Mouse (Mus musculus) neural tube, embryonic 11.5 days (tissue): ENCODE results near the gene 4930404N11Rik. TPM values are rescaled to one million over a fixed set of nuclear protein-coding genes. Genes with fewer than 3 reads are reported as not detected.

Experiments
- ATAC-seq: fragments of 200-750 bp; cut with Nextera tagmentation; 2 replicates; pipeline ENCODE4 v1.8.0; 2017; ENCODE audit warnings: moderate number of reproducible peaks, mild to moderate bottlenecking, moderate TSS enrichment, moderate library complexity; ENCODE audit not compliant: insufficient read depth, low FRiP score, low TSS enrichment
- DNase-seq: peaks from one replicate; pipeline ENCODE4 v3.0.0-alpha.2; 2015; ENCODE audit warnings: low spot score
- H3K27ac ChIP-seq: fragments of 300-500 bp; sonication (generic); 2 replicates; pipeline ENCODE4 v1.5.1; 2014; ENCODE audit warnings: low read depth, mild to moderate bottlenecking, low read length
- H3K27me3 ChIP-seq: fragments of 300-500 bp; sonication (generic); 2 replicates; pipeline ENCODE4 v1.6.1; 2014; ENCODE audit warnings: mild to moderate bottlenecking, low read length, mixed read lengths; ENCODE audit not compliant: control insufficient read depth, insufficient read depth
- H3K36me3 ChIP-seq: fragments of 300-500 bp; sonication (generic); 2 replicates; pipeline ENCODE4 v1.6.1; 2014; ENCODE audit warnings: mild to moderate bottlenecking, low read length, moderate library complexity, mixed read lengths; ENCODE audit not compliant: control insufficient read depth, insufficient read depth
- H3K4me1 ChIP-seq: fragments of 300-500 bp; sonication (generic); 2 replicates; pipeline ENCODE4 v1.6.1; 2014; ENCODE audit warnings: low read length, mixed read lengths; ENCODE audit not compliant: control insufficient read depth, insufficient read depth
- H3K4me2 ChIP-seq: fragments of 300-500 bp; sonication (generic); 2 replicates; pipeline ENCODE4 v1.6.1; 2014; ENCODE audit warnings: low read depth, mild to moderate bottlenecking, moderate library complexity
- H3K4me3 ChIP-seq: fragments of 300-500 bp; sonication (generic); 2 replicates; pipeline ENCODE4 v1.5.1; 2014; ENCODE audit warnings: low read depth, low read length
- H3K9ac ChIP-seq: fragments of 300-500 bp; sonication (generic); 2 replicates; pipeline ENCODE4 v1.6.1; 2014; ENCODE audit warnings: mild to moderate bottlenecking, low read length
- H3K9me3 ChIP-seq: fragments of 300-500 bp; sonication (generic); 2 replicates; pipeline ENCODE4 v1.6.1; 2016; ENCODE audit warnings: low read length; ENCODE audit not compliant: control insufficient read depth
- WGBS: fragments of 180-500 bp; shearing (Covaris S2); extraction: QIAGEN DNeasy Blood & Tissue Kit; methylation state at CpG from one replicate; pipeline ENCODE4 v1.1.7; 2014; 5-methylcytosine and 5-hydroxymethylcytosine counted together
- polyA plus RNA-seq: library from polyadenylated mRNA; unstranded; fragments of >200 nt; fragmentation: Nextera tagmentation; extraction: Ambion mirVana; gene quantifications from 2 replicates; pipeline ENCODE4 v1.2.1, GENCODE M21; 2014

Gene 4930404N11Rik
- polyA plus RNA-seq, 1 experiment from 2014 or later = 0.50 TPM

- WGBS = 63% methylated on average over 3 of the region's 3 CpGs
- H3K9ac ChIP-seq = peak overlapping the region; percentile 62
- ATAC-seq (0 out of 2 replicates have a peak, but pooled peaks have one; percentile 4), DNase-seq (no peak)
- peak overlapping the region; percentile 85 for H3K4me3 ChIP-seq
- H3K27ac ChIP-seq = peak overlapping the region; percentile 67; the same call in 1 of the 2 replicates
- peak overlapping the region; percentile 59 for H3K4me2 ChIP-seq
- H3K27me3 ChIP-seq = no peaks in the 10 kb centered on the region
- H3K36me3 ChIP-seq = 0 out of 2 replicates have a peak, but pooled peaks cover 2% of the 10 kb centered on the region
- no peaks in the 10 kb centered on the region for H3K9me3 ChIP-seq
- peaks cover 12% of the 10 kb centered on the region for H3K4me1 ChIP-seq
These were observed 13.6 kb upstream of the 4930404N11Rik start for GRCm38 (mm10) chr10:81379183-81379553.

DNA sequence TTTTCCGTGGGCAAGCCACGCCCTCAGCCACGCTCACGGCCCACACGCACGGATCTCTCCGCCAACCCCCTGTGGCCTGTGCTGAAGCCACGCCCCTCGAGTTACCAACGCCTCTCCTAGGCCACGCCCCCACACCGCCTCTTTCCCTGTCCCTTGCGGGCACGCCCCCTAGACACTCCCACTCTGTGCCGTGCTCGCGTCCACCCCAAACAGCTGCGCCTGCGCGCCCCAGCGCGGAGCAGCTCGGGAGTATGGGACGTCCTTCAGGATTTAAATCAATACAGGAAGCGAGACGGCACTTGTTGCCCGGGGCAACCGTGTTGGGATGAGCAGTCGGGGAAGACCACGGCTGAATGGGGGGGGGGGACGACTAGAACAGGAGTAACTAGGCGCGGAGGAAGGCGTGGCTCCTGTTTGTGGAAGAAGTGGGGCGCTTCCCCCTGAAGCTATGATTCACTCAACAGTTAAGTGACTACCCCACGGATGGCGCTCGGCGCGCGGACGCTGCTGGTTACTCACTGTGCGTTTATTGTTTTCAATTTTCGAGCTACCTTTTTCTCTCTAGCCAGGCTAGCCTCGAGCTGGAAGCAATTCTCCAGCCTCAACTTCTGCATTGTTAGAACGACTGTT, 13.1 kb upstream of the 4930404N11Rik start:
- Histone ChIP-seq H3K27ac (peak overlapping the region; percentile 67; the same call in 1 of the 2 replicates), H3K4me2 (peak overlapping the region; percentile 88), H3K4me3 (peak overlapping the region; percentile 85), H3K9me3 (no peaks in the 10 kb centered on the region), H3K27me3 (no peaks in the 10 kb centered on the region), H3K4me1 (peaks cover 12% of the 10 kb centered on the region), H3K9ac (peak overlapping the region; percentile 89), H3K36me3 (peaks cover 2% of the 10 kb centered on the region)
- peak; percentile 95 for ATAC-seq
- 1% methylated on average over 43 of the region's 46 CpGs for WGBS
- DNase-seq = peak; percentile 100

DNA sequence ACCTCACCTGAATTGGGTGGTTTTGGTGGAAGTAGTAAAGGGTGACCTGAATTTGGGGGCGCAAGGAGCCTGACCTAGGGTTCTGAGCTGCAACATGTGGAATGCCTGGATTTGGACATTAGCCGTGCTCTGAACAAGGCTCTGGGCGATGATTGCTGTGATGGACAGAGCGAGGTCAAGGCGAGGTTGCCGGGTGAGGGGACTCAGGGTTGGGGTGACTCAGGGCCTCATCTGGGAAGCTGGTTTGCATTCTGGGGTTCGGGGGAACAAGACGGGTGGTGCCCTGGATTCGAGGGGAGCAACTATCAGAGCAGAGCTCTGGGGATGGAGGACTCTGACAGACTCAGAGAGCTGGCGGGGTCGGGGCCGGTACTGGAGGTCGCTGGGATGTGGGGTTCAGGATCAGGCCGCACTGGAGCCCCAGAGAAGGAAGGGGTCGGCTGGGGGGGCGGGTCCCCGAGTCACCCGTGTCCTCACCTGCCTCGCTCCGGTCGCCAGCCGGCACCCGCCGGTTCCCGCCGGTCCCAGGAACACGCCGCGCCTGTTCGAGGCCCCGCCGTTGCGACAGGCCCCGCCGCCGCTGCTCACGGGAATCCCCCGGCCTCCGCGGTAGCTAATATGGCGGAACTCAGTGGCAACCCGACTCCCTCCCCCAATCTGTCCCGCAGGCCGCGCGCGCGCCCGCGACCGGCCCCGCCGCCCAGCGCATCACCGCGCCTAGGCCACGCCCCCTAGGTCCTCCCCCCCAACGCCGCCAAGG, 12.4 kb upstream of the 4930404N11Rik start, which contains the start of gene Fzr1:
Gene Fzr1 (minus strand): TSS at position 724 of the 760 bp plus-strand sequence.
- Histone ChIP-seq H3K9ac (peak within 1 kb of the TSS; percentile 89), H3K4me3 (peak within 1 kb of the TSS; percentile 85), H3K4me1 (peaks cover 12% of the 10 kb centered on the region), H3K27ac (peak within 1 kb of the TSS; percentile 67), H3K36me3 (peaks cover 5% of the 10 kb centered on the region), H3K4me2 (peak within 1 kb of the TSS; percentile 88), H3K9me3 (no peaks in the 10 kb centered on the region), H3K27me3 (no peaks in the 10 kb centered on the region)
- DNase-seq = no peak
- WGBS = under 1% methylated on average over 44 of the region's 59 CpGs
- ATAC-seq = peak; percentile 59

DNA sequence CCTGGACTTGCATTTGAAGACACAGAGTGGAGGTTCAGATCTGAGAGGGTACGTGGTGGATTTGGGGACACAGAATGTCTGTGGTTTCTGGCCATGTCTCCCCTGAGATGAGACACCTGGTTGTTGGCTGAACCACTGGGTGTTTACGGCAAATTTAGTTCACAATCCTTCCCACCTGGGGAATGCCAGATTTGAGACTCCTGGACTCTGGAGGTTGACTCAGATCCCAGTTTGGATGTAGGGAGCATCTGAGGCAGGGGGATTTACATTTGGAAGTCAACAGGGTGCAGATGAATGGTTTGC, 11.7 kb upstream of the 4930404N11Rik start:
- 57% methylated on average over 2 of the region's 2 CpGs for WGBS
- H3K9me3 ChIP-seq = no peaks in the 10 kb centered on the region

DNA sequence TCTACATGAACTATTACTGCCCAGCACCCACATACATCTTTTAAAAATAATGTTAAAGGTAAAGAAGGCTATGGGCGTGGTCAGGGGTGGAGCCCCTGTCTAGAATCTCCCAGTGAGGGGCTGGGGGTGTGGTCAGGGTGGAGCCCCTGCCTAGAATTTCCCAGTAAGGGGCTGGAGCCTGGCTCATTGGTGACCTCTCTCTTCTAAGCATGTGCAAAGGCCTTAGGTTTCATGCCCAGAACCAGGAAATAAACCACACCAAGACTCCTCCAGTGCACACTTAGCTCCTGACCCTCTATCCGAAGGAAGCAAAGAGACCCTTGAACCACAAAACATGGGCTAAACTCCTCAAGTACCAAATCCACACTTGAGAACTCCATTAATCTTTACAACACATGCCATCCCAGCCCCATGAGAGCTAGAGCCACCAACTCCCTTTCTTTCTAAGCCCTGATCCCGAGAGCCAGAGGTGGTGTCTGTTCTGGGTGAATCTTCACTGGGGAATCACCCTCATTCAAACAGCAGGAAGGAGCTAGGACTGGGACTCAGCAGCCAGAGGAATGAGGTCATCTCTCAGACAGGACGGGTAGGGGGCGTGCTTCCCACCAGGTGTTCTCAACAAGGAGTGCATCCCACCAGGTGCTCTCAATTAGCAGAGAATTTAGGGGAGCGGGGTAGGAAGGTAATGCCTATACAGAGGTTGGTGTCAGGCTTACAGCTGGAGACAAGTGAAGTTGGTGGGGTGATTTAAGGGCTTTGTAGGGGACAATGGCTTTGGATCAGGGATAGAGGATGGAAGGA, 11.1 kb upstream of the 4930404N11Rik start:
- Histone ChIP-seq H3K9me3 (no peaks in the 10 kb centered on the region), H3K9ac (peak overlapping the region; percentile 89), H3K27me3 (no peaks in the 10 kb centered on the region), H3K36me3 (peaks cover 5% of the 10 kb centered on the region), H3K4me1 (peaks cover 12% of the 10 kb centered on the region), H3K27ac (no peak overlapping the region), H3K4me3 (peak overlapping the region; percentile 85), H3K4me2 (peak overlapping the region; percentile 88)
- no peak for ATAC-seq
- DNase-seq = no peak
- 44% methylated on average over 6 of the region's 6 CpGs for WGBS

More for the DNA sequence above, 11.7 kb upstream of the 4930404N11Rik start:
- DNase-seq = no peak
- Histone ChIP-seq H3K4me2 (peak overlapping the region; percentile 88), H3K27ac (no peak overlapping the region), H3K27me3 (no peaks in the 10 kb centered on the region), H3K4me1 (peaks cover 12% of the 10 kb centered on the region), H3K4me3 (peak overlapping the region; percentile 85), H3K36me3 (peaks cover 5% of the 10 kb centered on the region), H3K9ac (peak overlapping the region; percentile 89)
- no peak for ATAC-seq

GRCm38 (mm10) chr10:81375322-81375721, 9.7 kb upstream of the 4930404N11Rik start:
- 96% methylated on average over 10 of the region's 10 CpGs for WGBS
- no peak for DNase-seq
- Histone ChIP-seq H3K4me3 (no peak overlapping the region), H3K4me2 (no peak overlapping the region), H3K9me3 (no peaks in the 10 kb centered on the region), H3K4me1 (peaks cover 12% of the 10 kb centered on the region), H3K27ac (no peak overlapping the region), H3K9ac (no peak overlapping the region), H3K27me3 (no peaks in the 10 kb centered on the region), H3K36me3 (peaks cover 11% of the 10 kb centered on the region)
- ATAC-seq = no peak

DNA sequence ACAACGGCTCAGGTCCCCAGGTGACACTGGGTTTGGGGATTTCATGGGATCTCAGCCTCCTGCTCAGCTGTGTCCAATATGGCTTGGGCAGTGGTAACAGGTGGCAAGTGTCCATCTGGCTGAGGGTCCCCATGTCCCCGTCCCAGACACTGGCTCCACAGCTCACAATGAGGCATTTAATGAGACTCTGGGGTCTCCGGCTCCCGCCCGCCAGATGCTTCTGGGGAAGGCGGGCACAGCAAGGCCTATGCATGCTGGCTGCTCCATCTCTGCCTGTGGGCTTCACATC, 1.5 kb upstream of the 4930404N11Rik start:
- H3K36me3 ChIP-seq = peaks cover 35% of the 10 kb centered on the region

GRCm38 (mm10) chr10:81366477-81367206, 1.0 kb upstream of the 4930404N11Rik start:
- Histone ChIP-seq H3K27ac (no peak overlapping the region; the same call in 1 of the 2 replicates), H3K27me3 (peaks cover 15% of the 10 kb centered on the region), H3K9me3 (no peaks in the 10 kb centered on the region), H3K36me3 (peaks cover 35% of the 10 kb centered on the region), H3K4me3 (no peak overlapping the region), H3K4me2 (no peak overlapping the region), H3K4me1 (peaks cover 30% of the 10 kb centered on the region), H3K9ac (no peak overlapping the region)
- ATAC-seq = no peak
- 77% methylated on average over 6 of the region's 6 CpGs for WGBS
- DNase-seq = no peak

More for the DNA sequence above, 1.5 kb upstream of the 4930404N11Rik start:
- peaks cover 30% of the 10 kb centered on the region for H3K4me1 ChIP-seq
- DNase-seq (no peak), ATAC-seq (no peak)
- H3K4me2 ChIP-seq = no peak overlapping the region
- H3K4me3 ChIP-seq = no peak overlapping the region
- no peak overlapping the region for H3K9ac ChIP-seq
- no peaks in the 10 kb centered on the region for H3K9me3 ChIP-seq
- peaks cover 15% of the 10 kb centered on the region for H3K27me3 ChIP-seq
- WGBS = 80% methylated on average over 6 of the region's 6 CpGs
- H3K27ac ChIP-seq = no peak overlapping the region; the same call in 1 of the 2 replicates
